In the genomic region with DNA sequence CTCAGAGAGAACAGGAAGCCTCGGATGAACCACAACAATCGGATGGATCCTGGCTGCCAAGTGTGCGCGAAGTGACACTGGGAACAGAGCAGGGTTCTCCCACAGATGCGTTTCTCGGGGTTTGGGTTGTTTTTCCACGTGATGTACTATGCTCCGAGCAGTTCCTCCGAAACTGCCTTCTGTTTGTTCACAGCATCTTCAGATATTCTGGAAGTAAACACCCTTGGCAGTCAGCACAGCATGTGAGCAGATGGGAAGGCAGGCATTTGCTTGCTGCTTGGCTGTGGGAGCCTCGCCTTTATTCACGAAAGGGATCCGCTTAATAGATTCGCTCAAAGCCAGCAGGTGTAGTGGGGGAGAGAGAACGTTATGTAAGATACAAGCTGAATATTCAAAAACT, we compare ENCODE assay signal across 12 mouse cellular contexts. TPM values are rescaled to one million over a fixed set of nuclear protein-coding genes. Genes with fewer than 3 reads are reported as not detected.
A peak's percentile ranks its signal among the peaks of the same experiment; 100 is the strongest.
DNase-seq lines count a peak whose midpoint lies in the region; ATAC-seq lines count a peak whose summit lies in the region.
"Had no signal": no experiment of that assay in that cellular context is flagged by ENCODE, and none has a peak within 500 bp of the region (broad histone marks: within the 10 kb centered on the region; RNA-seq: fewer than 3 reads in every experiment).

No protein-coding gene starts in this region.

- H3K4me3 ChIP-seq in forebrain, embryonic 14.5 days (ENCODE audit: low read depth, low read length): no peak overlapping the region
- H3K4me3 ChIP-seq in forebrain, embryonic 10.5 days: no peak overlapping the region
- H3K4me3 ChIP-seq: megakaryocyte, embryonic 14.5 days; neural tube, embryonic 13.5 days had no signal

- peaks cover 8% of the 10 kb centered on the region; the same call in 1 of the 2 replicates for H3K9me3 ChIP-seq in forebrain, embryonic 14.5 days (replicated peaks; ENCODE audit: control insufficient read depth, low read length)
- H3K9me3 ChIP-seq in forebrain, embryonic 10.5 days: peaks cover 8% of the 10 kb centered on the region
- H3K9me3 ChIP-seq: neural tube, embryonic 13.5 days had no signal

- H3K36me3 ChIP-seq in forebrain, embryonic 14.5 days (ENCODE audit: control insufficient read depth, insufficient read depth, low read length): no peaks in the 10 kb centered on the region
- H3K36me3 ChIP-seq in forebrain, embryonic 10.5 days (replicated peaks): no peaks in the 10 kb centered on the region
- H3K36me3 ChIP-seq: neural tube, embryonic 13.5 days had no signal

- intact Hi-C loops in heart, postnatal 10 days (cut with DNase I): no loop called here

- WGBS in forebrain, embryonic 14.5 days: 60% methylated on average over 14 of the region's 14 CpGs
- 71% methylated on average over 14 of the region's 14 CpGs for WGBS in forebrain, embryonic 10.5 days

- no peak overlapping the region for H3K9ac ChIP-seq in forebrain, embryonic 14.5 days (ENCODE audit: low read length)
- H3K9ac ChIP-seq: neural tube, embryonic 13.5 days had no signal

- H3K4me2 ChIP-seq in forebrain, embryonic 14.5 days (ENCODE audit: low read length): no peak overlapping the region
- H3K4me2 ChIP-seq: neural tube, embryonic 13.5 days had no signal

- peak; percentile 88 for DNase-seq in forebrain, embryonic 14.5 days (ENCODE audit: low spot score)
- no peak for DNase-seq in forebrain, embryonic 10.5 days (ENCODE audit: extremely low spot score, low spot score)
- peak; percentile 30 for DNase-seq in cerebellum, adult 9-11 months
- DNase-seq in layer of hippocampus, adult 8-10 months (ENCODE audit: low spot score in 2 of 2): peak; percentile 79 to 81
- DNase-seq in right cerebral cortex, adult 18-20 months: peak; percentile 70
- DNase-seq in heart, adult 9 months (ENCODE audit: low spot score in 2 of 2): no peak
- DNase-seq in lung, postnatal 14 days: no peak
- no peak for DNase-seq in heart, postnatal 10 days
- DNase-seq: liver had no signal

- H3K4me1 ChIP-seq in forebrain, embryonic 14.5 days (ENCODE audit: control insufficient read depth, insufficient read depth, low read length): no peaks in the 10 kb centered on the region
- H3K4me1 ChIP-seq in forebrain, embryonic 10.5 days: peaks cover 7% of the 10 kb centered on the region
- H3K4me1 ChIP-seq: megakaryocyte, embryonic 14.5 days; neural tube, embryonic 13.5 days had no signal

- peak; percentile 92 for ATAC-seq in forebrain, embryonic 14.5 days
- ATAC-seq: intestine, embryonic 16.5 days had no signal

- 0 out of 2 replicates have a peak overlapping the region, but pooled peaks have one; percentile 9 for H3K27ac ChIP-seq in forebrain, embryonic 14.5 days (ENCODE audit: low read depth, low read length)
- no peak overlapping the region for H3K27ac ChIP-seq in forebrain, embryonic 10.5 days
- H3K27ac ChIP-seq: neural tube, embryonic 13.5 days had no signal

- H3K27me3 ChIP-seq in forebrain, embryonic 14.5 days (replicated peaks; ENCODE audit: control insufficient read depth, insufficient read depth, low read length): no peaks in the 10 kb centered on the region
- H3K27me3 ChIP-seq in forebrain, embryonic 10.5 days (ENCODE audit: poor library complexity, severe bottlenecking): no peaks in the 10 kb centered on the region
- H3K27me3 ChIP-seq: megakaryocyte, embryonic 14.5 days; neural tube, embryonic 13.5 days had no signal

RNA-seq across cellular contexts. Expression of gene Egr2, which starts 53.0 kb away (rescaled TPM):
- polyA plus RNA-seq in forebrain, embryonic 14.5 days (2014; fragmentation: Nextera tagmentation; extraction: Ambion mirVana): 0.08 and 0.12 TPM in 2 replicates
- 0.05 TPM in 1 of 2 replicates, not detected in the other for polyA plus RNA-seq in forebrain, embryonic 10.5 days (2016; fragmentation: Nextera tagmentation; extraction: Ambion mirVana)
- total RNA-seq in layer of hippocampus, adult 8-10 months (2022): 1 to 10 TPM; 2.4 to 6.3 (median 4.3) TPM
- under 1 TPM; 0.60 to 0.99 TPM for total RNA-seq in heart, postnatal 10 days (2021)

Comparison
In these comparisons a context has a peak if more than half of its experiments do, and no peak if none do; other contexts are left out.
1. DNase-seq: peak in forebrain, embryonic 14.5 days (single experiment), cerebellum, adult 9-11 months (single experiment), layer of hippocampus, adult 8-10 months (2 of 2) and right cerebral cortex, adult 18-20 months (single experiment); none in forebrain, embryonic 10.5 days (single experiment), heart, adult 9 months (0 of 2), lung, postnatal 14 days (single experiment) and heart, postnatal 10 days (0 of 2).